Comparison of ENCODE assay signal across 8 mouse cellular contexts in the genomic region with DNA sequence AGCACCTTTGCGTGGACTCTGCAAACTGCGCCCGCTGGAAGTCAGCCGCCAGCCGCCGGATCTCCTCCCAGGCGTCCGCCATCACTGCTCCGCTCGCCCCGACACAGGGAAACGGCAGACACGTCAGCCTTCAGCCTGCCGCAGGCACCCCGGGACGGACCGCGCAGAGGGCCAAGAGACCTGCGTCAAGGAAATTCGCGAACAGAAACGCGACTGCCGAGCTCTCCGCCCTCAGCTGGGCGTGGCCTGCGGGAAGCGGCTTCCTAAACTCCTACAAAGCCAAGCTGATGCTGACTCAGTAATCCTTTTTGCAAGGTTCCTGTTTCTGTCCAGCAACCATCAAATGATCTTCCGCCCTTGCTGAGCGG. TPM values are rescaled to one million over a fixed set of nuclear protein-coding genes. Genes with fewer than 3 reads are reported as not detected.
DNase-seq lines count a peak whose midpoint lies in the region; ATAC-seq and TF ChIP-seq lines count a peak whose summit lies in the region.

Gene Ufl1, minus strand, starts transcription at position 151 of the 368 bp plus-strand sequence.

- H3K27ac ChIP-seq in cortical plate, adult 2 months (ENCODE audit: insufficient read depth, low read length): peak within 1 kb of the TSS; percentile 91

- no peak for TF ChIP-seq CTCF in cortical plate, adult 2 months (IDR thresholded peaks at IDR 0.05; ENCODE audit: extremely low read depth, insufficient read depth, low read length)

- no peaks in the 10 kb centered on the region; the same call in 1 of the 2 replicates for H3K4me1 ChIP-seq in cortical plate, adult 2 months (ENCODE audit: control insufficient read depth, insufficient read depth, low read length)
- peaks cover 16% of the 10 kb centered on the region for H3K4me1 ChIP-seq in megakaryocyte, embryonic 14.5 days

- TF ChIP-seq POLR2A in cortical plate, adult 2 months (IDR thresholded peaks at IDR 0.05; ENCODE audit: extremely low read depth, insufficient read depth, low read length): peak; percentile 79

- peaks cover 31% of the 10 kb centered on the region for H3K36me3 ChIP-seq in megakaryocyte, embryonic 14.5 days (replicated peaks; ENCODE audit: low read length)

- ATAC-seq in activated CD4-positive, CD25-positive, alpha-beta regulatory T cell, adult 4 months: peak; percentile 95

- H3K9me3 ChIP-seq in megakaryocyte, embryonic 14.5 days: no peaks in the 10 kb centered on the region; the same call in 1 of the 2 replicates

- DNase-seq in gastrocnemius, adult 8-10 months (ENCODE audit: low spot score in 2 of 2): peak; percentile 91 to 93
- DNase-seq in hindlimb bud, embryonic 11.5 days (ENCODE audit: extremely low spot score, low read depth, low spot score): peak; percentile 70
- DNase-seq in left cerebral cortex, adult 8-10 months (ENCODE audit: low spot score in 2 of 2): peak; percentile 94 to 98
- peak; percentile 97 to 98 for DNase-seq in right cerebral cortex, postnatal 10 days (ENCODE audit: low spot score in 2 of 2)
- peak; percentile 98 for DNase-seq in urinary bladder, postnatal 25 days (ENCODE audit: low spot score)

- H3K4me3 ChIP-seq in cortical plate, adult 2 months (ENCODE audit: insufficient read depth, low read length): peak within 1 kb of the TSS; percentile 74
- H3K4me3 ChIP-seq in megakaryocyte, embryonic 14.5 days (replicated peaks): peak within 1 kb of the TSS; percentile 97

- no peaks in the 10 kb centered on the region for H3K27me3 ChIP-seq in megakaryocyte, embryonic 14.5 days (replicated peaks)

RNA-seq across cellular contexts. Expression of gene Ufl1, which starts in this region (rescaled TPM):
- polyA plus RNA-seq in activated CD4-positive, CD25-positive, alpha-beta regulatory T cell, adult 4 months (2017; shearing (Covaris generic)): 10 to 100 TPM; 31.3 to 33.1 TPM
- 10.0 and 10.3 TPM in 2 replicates for polyA plus RNA-seq in cortical plate, adult 2 months (2012; rRNA removed)
- total RNA-seq in gastrocnemius, adult 8-10 months (2022): 10 to 100 TPM; 28.4 to 40.3 (median 35.2) TPM
- 10 to 100 TPM; 32.4 to 43.7 (median 37.1) TPM for total RNA-seq in left cerebral cortex, adult 8-10 months (2022)
- 0.62 and 1.5 TPM in 2 replicates for polyA plus RNA-seq in megakaryocyte, embryonic 14.5 days (2012; ENCODE audit: insufficient read depth, low replicate concordance)

Comparison
In these comparisons a context has a peak if more than half of its experiments do, and no peak if none do; other contexts are left out.
1. Peak in every context shown above with its lines: DNase-seq, ATAC-seq, H3K4me3 ChIP-seq and H3K27ac ChIP-seq.